Mouse (Mus musculus): ENCODE data around the gene Stk11ip. TPM values are rescaled to one million over a fixed set of nuclear protein-coding genes. Genes with fewer than 3 reads are reported as not detected.

Stk11ip gene
- total RNA-seq, 2 experiments from 2014 or later, result 22.5 to 23.6 TPM

DNA sequence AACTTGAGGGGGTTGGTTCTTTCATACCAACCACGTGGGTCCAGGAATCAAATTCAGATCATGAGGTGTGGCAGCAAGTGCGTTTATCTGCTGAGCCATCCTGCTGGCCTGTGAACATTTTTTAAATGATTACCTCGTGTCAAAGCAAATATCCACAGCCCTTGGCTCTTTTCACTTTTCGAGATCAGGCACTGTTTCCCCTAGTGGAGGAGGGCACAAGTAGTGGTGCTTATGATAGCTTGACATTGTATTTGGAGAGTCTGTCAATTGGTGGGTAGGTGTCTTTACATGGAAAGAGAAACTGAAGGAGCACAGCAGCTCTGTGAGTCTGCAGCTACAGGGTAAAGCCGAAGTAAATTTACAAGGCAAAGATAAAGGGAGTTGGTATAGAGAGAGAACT is 43.6 kb downstream of the Stk11ip start:
- DNase-seq (ENCODE audit: low spot score in 2 of 2), result no peak

DNA sequence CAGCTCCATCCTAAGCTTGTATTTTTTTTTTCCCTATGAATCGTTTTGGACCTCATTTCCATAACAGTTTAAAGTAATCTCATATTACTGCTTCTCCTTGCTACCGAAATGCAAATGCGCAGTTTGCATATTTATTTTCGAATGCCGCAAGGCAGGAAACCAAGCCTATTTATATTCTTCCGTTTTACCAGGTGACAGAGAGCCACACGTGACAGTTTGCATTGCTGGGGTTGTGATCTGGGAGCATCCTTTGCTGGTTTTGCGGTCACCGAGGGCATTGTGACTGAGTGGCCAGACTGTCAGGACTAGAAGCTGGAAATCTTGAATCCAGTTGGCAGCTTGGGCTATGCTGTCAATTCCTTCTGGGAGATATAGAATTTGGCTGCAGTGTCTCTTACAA is 44.3 kb downstream of the Stk11ip start:
- no peak for DNase-seq (ENCODE audit: low spot score in 2 of 2)

DNA sequence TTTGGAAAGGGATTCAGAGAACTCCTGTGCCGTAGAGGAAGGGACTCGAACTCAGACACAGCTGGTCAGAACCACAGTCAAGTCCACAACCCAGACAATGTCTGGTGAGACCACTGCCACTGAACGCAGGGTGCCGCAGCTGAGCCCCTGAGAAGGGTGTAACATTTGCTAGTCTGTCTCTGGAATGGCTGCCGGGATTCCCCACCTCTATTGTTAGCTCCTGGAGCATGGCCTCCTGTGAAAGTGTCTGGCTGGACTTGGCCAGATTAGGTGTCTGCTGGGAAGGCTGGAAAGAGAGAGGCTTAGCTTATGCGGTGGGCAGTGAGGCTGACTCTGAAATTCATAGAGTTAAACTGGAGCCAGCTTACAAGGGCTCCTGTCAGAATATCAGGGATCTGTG is 49.1 kb downstream of the Stk11ip start:
- no peak for DNase-seq (ENCODE audit: low spot score in 2 of 2)

DNA sequence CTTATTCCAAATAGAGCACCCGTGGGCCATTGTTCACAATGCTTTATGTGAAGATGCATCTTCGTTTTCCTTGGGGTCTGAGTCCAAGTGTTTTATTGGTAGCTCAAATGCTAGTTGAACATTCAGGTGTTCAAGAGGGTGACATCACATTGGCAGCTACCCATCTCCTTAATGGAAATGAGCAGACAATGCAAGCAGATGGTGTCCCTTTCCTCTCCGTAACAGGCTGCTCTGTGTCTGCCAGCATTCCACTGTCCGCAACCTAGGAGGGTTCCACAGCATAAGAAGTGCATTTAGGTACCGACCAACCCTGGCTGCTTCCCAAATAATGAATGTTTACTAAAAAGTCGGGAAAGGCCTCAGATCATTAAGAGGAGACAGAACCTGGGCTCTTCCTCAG is 51.4 kb downstream of the Stk11ip start:
- no peak for DNase-seq (ENCODE audit: low spot score in 2 of 2)

DNA sequence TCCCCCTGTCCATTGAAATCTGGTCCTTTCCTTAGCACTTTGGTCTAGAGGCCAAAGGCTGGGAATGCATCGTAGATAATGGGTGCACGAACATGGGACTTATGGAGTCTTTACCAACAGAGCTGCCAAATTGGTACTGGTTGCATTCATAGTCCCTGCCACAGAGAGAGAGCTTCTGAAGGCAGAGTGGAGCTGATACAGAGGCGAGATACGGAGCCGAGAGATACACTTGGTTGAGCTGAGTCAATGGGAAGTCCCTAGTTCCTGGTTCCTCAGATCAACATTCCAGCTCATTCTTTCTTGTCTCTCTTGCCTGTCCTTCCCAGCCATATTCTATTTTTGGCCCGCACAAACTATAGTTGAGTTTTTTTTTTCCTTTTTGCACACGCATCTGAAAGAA is 52.4 kb downstream of the Stk11ip start:
- no peak for DNase-seq (ENCODE audit: low spot score in 2 of 2)

DNA sequence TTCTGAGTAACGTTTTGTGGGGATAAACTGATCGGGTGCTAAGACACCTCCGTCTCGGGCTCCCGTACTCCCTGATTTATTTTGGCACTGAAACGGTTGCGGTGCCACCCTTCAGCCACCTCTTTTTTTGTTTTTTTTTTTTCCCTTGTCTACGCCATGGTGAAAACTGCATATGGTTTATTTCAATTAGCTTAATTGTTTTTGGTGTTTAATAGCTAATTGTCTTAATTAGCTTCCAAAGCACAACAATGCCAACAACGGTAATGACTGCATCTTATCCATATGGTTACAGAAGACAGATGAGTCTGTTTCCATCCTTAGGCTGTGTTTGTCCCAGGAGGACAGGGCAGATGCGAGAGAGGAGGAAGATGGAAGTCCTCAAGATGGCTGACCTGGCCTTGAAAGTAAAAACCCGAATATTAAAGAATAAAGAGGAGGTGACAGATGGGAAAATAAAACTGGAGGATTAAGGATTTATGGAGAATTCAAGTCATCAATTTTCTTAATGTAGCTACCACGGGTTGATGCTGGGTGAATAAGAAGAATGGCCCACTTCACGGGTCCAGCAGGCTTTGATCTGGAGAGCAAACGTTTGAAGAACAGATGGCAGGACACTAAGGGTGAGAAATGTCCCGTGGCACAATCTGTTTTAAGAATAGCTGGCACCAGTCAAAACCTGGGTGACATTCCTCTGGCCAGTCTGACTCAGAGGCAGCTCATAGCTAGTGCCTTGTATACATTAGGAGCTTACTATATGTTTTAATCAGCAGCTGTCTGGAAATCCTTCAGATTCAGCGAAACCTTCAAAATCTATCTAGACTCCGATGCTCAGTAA is 53.4 kb downstream of the Stk11ip start:
- no peak for DNase-seq (ENCODE audit: low spot score in 2 of 2)

DNA sequence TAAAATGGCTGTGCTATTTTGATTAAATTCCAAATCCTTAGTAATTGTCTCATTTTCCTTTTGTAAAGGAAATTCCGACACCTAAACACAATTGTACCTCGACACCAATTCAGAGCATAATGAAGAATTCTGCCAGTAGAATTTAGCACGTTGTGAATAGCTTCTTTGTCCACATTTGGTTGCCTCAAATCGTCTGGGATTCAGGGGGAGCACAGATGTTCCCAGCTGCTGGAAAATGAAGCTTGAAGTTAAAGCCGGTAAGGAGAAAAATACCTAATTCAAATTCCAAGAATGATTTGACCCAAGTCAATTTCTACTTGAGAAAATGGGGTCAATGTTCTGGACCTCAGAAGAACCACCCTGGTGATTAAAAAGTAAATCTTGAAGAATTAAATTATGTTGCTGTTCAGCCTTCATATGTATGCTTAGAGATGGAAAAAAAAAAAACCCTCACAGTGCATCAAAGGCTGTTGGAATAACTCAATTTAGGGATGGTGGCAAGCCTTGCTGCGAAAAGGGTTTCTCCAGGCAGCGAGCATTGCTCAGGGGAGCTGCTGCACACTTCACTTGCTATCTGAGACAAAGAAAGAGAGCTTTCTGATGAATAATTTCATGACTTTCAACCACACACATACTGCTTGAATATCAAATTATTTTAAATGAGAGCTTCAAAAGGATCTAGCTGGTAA is 60.8 kb downstream of the Stk11ip start:
- no peak for DNase-seq (ENCODE audit: low spot score in 2 of 2)

DNA sequence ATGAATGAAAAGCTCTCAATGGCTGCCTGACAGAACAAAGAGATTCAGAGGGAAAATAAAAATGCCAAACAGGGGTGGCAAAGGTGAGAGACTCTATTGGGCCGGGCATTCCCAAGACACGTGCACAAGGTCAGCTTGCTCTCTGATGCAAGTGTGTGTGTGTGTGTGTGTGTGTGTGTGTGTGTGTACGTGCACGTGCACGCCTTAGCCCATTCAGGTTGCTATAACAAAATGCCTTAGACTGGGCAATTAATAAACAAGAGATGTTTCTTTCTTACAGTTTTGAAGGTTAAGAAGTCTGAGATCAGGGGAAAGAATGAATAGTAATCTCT is 61.3 kb downstream of the Stk11ip start:
- no peak for DNase-seq (ENCODE audit: low spot score in 2 of 2)

DNA sequence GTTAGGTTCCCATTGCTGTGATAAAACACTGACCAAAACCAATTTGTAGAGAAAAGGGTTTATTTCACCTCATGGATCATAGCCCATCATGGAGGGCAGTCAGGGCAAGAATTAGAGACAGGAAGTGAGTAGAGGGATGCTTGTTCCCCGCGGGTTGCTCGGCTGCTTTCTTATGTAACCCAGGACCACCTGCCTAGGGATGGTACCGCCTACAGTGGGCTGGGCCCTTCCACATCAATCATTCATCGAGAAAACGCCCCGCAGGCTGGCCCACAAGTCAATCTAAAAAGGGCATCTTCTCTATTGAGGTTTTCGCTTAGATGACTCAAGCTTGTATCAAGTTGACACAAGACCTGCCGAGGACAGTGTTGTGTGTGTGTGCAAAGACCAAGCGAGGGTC is 61.7 kb downstream of the Stk11ip start:
- DNase-seq (ENCODE audit: low spot score in 2 of 2), result no peak

DNA sequence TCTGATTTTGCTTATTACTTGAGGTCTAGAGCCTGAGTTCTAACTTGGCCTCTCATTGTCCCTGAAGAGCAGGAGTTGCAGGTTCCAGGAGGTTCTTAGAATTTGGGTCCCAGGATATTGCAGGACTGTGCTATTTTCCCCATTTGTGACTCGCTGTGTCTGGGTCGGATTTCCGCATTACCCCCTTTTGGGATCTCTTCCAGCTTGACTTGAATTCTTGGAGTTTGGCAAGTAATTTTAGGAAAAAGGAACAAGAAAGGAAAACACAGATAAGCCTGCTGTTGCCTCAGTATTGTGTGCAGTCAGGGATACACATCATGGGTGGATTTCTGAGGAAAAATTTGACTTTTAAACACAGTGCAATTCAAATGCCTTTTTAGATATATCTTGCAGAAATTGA is 65.5 kb downstream of the Stk11ip start:
- DNase-seq (ENCODE audit: low spot score in 2 of 2), result no peak

Other genes with a start within 250 kb of the Stk11ip start
- gene Resp18, start 243.1 kb upstream of the Stk11ip start, total RNA-seq (2021), result 100 to 1,000 TPM; 108 to 111 TPM
- 10 to 100 TPM; 59.7 to 66.2 TPM for gene Dnpep, start 203.5 kb upstream of the Stk11ip start, total RNA-seq (2021)
- 1 to 10 TPM; 1.2 to 1.8 TPM for gene Des, start 161.2 kb upstream of the Stk11ip start, total RNA-seq (2021)
- gene Speg, start 146.2 kb upstream of the Stk11ip start, total RNA-seq (2021), result 100 to 1,000 TPM; 164 to 175 TPM
- 10 to 100 TPM; 55.0 to 60.5 TPM for gene Gmppa, start 85.6 kb upstream of the Stk11ip start, total RNA-seq (2021)
- gene Asic4, start 71.1 kb upstream of the Stk11ip start, total RNA-seq (2021), result 10 to 100 TPM; 16.2 to 17.4 TPM
- gene Chpf, start 42.2 kb upstream of the Stk11ip start, total RNA-seq (2021), result 10 to 100 TPM; 78.4 to 79.4 TPM
- 10 to 100 TPM; 48.3 to 53.8 TPM for gene Tmem198, start 42.0 kb upstream of the Stk11ip start, total RNA-seq (2021)
- 10 to 100 TPM; 30.7 to 38.2 TPM for gene Obsl1, start 15.1 kb upstream of the Stk11ip start, total RNA-seq (2021)
- gene Inha, start 14.5 kb upstream of the Stk11ip start, total RNA-seq (2021), result 10 to 100 TPM; 25.5 to 28.4 TPM
- gene Slc4a3, start 24.7 kb downstream of the Stk11ip start, total RNA-seq (2021), result 100 to 1,000 TPM; 148 to 159 TPM